Mouse (Mus musculus) neutrophil, adult 5-6 weeks (primary cell): ENCODE data around the gene Daam1. TPM values are rescaled to one million over a fixed set of nuclear protein-coding genes. Genes with fewer than 3 reads are reported as not detected.

Experiments used
- ATAC-seq: fragments of 151-379, 151-347 bp; 2 replicates; pipeline ENCODE4 v1.8.0; 2017; ENCODE audit warnings: mild to moderate bottlenecking, moderate TSS enrichment; ENCODE audit not compliant: insufficient number of reproducible peaks, poor library complexity, low FRiP score, severe bottlenecking; ENCODE audit errors: extremely low read depth
- total RNA-seq: library from RNA; stranded (forward); fragments of 200-1000 nt; gene quantifications from 2 replicates; pipeline ENCODE4 v1.2.3, GENCODE M21; 2017

The Daam1 gene
- total RNA-seq, 1 experiment from 2014 or later, result 5.8 TPM

DNA sequence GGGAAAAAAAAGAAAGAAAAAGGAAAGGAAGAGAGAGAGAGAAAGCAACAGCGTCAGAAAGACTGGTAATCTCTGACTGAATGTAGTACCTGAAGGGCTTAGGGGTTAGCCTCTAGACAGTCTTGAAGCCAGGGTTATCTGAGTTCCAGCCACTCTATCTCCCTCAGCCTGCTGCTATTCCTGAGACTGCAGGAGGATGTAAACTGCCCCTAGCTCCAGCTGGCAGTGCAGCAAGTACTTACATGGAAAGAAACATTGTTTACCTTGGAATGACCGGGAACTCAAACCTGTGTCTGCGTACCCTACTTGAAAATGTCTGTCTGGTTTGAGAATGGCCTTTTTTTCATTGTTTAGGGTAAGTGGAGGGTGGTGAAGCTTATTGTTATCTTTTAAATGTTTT is 22.8 kb downstream of the Daam1 start:
- ATAC-seq, result no peak

- no peak for ATAC-seq
Observed at GRCm38 (mm10) chr12:71854191-71854590, 23.3 kb downstream of the Daam1 start.

- no peak for ATAC-seq
Observed at GRCm38 (mm10) chr12:71855730-71856479, 25.0 kb downstream of the Daam1 start.

GRCm38 (mm10) chr12:71856480-71856754 is 25.5 kb downstream of the Daam1 start:
- no peak for ATAC-seq

DNA sequence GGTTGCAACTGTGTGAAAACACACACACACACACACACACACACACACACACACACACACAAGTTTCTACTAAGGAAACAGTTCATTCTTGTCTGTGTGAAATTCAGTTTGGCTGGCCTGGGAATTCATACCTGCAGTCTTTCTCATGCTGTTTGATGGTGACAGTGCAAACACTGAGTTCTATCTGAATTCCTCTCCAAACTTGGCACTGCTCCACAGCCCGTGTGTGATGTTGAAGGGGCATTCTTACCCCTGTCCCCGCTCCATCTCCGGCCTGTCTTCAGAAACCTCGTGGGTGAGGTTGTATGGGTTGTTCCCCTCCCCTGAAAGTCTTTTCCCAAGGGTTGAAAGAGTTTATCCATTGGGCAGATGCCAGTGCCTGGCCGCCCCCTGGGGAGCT is 28.2 kb downstream of the Daam1 start:
- ATAC-seq, result no peak

GRCm38 (mm10) chr12:71863846-71864543 is 33.1 kb downstream of the Daam1 start:
- ATAC-seq, result no peak

DNA sequence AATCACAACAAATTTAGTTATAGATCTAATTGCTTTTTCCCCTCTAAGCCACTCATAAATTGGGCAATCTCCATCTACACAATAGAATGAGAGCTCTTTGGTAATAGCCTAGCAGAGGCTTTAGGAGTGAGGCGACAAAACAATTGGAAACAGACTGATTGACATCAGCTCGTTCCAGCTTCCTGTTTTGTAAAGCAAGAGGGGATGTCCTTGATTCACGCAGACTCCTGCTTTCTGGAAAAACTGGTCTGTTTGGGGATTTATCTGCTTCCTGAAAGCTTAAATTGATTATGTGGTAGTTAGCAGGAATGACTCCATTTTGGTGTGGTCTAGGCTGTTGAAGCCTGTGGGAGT is 33.6 kb downstream of the Daam1 start:
- no peak for ATAC-seq

GRCm38 (mm10) chr12:71865937-71866336 is 35.1 kb downstream of the Daam1 start:
- no peak for ATAC-seq

GRCm38 (mm10) chr12:71867345-71868240 is 36.7 kb downstream of the Daam1 start:
- ATAC-seq, result no peak

DNA sequence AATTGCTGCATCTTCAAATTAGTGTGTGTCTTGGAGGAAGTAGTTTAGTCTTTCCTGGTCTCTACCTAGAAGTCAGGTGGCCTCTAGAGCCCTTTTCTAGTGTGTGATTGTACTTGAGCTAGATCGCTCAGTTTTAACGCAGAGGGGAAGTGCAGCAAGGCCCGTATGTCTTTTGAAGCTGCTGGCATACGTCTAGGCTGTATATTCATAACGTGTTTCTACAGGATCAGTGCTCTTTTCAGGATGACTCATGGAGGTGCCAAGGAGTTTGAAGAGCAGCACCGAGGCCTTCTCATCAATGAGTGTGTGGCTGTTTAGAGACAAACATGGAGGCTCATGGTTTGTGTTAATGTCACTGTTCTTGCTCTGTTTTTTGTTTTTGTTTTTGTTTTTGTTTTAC is 39.8 kb downstream of the Daam1 start:
- no peak for ATAC-seq

DNA sequence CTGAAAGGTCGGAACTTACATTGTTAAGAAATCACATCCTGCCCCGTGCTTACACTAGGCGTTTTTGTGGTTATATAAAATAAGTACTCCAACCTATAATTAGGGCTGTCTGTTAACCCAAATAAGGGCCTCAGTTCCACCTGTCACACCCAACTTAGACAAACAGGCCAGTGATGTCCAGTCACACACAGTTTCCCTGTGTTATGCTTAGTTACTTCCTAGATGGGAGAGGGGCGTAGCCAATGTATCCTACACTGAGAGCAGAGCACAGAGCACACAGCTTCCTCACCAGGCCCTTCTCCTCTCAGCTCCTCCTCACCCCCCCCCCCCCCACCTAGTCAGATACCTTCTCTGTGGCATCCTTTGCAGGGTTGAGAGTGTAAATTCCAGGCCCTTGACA is 41.5 kb downstream of the Daam1 start:
- ATAC-seq, result no peak

DNA sequence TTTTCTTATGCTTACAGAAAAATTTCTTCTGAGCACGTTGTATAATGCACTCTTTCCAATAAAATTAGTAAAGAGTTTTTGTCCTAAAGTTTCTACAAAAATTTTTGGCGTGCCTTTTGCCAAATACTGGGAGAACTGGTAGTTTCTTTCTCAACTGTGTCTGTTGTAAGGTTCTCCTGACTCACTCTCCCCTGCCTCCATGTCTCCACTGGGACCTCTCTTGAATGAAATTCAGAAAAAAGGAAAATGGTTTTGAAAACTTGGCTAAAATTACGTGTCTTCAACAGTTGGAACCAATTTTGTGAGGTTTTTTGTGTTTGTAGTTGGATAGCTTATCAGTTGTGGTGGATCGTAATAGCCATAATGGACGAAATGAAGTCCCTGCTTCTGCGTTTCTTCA is 43.7 kb downstream of the Daam1 start:
- ATAC-seq, result no peak

DNA sequence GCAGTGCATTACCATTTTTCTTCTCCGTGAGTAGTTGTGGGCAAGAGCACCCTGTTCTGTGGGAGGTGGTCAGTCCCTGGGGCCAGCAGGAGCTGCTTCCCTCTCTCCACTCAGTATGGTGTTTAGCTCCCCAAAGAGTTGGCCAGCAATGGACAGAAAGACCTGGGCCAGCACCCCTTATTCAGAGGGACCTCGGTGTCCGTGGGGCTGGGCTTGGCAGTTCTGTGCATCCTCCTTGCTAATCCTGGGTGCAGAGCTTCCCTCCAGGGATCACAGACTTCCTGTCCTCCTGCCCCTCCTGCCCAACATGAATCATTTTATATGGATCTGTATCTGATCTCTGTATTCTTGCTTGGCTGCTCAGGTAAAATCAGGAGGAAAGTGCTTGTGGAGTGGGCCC is 44.1 kb downstream of the Daam1 start:
- ATAC-seq, result no peak

- no peak for ATAC-seq
Observed at GRCm38 (mm10) chr12:71875761-71876489, 45.0 kb downstream of the Daam1 start.

- no peak for ATAC-seq
Observed at GRCm38 (mm10) chr12:71880987-71881386, 50.1 kb downstream of the Daam1 start.

- ATAC-seq, result no peak
Observed at GRCm38 (mm10) chr12:71881477-71881876, 50.6 kb downstream of the Daam1 start.

DNA sequence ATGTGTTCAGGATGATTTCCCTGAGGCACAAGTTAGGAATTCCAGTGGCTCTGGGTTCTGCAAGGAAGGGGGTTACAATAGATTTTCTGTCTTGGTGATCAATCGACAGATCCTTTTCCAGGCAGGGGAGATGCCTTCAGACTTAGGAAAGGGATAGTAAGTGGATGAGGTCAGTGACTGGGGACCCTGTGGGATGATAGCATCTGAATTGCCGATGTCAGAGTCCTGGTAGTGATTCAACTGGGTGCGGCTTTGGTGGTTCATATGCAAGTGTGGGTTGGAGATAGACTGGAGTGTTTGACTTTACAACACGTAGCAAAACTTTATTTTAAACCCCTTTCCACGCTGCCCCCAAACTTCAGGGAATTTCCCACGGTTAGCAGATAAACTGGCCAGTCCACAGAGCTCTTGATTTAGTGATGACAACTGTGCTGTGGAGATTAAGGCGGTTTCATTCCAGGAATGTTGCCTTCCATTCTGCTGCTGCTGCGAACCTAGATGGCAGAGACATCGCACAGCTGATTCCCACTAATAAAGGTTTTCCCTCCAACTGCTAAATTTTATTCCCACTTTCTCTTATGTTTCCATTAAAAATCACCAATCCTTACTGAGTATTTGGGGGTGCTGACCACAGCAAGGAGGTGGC is 52.3 kb downstream of the Daam1 start:
- ATAC-seq, result no peak

DNA sequence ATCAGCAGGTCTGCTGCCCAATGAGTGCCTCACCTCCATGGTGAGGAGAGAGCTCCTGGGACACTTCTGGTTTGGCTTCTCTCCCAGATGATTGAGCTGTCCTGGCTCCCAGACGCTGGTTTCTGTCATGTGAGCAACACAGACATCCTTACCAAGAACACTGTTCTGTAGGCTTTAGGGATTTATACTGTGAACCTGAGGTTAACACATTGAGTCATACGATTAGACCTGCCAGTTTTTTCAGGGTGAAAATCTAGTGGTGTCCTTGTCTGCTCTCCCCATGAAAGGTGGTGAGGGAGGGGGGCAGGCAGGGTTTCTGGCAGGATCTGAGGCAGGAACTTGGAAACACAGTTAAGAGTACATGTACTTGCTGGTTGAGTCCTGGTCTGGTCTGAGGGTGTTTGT is 54.3 kb downstream of the Daam1 start:
- ATAC-seq, result no peak

DNA sequence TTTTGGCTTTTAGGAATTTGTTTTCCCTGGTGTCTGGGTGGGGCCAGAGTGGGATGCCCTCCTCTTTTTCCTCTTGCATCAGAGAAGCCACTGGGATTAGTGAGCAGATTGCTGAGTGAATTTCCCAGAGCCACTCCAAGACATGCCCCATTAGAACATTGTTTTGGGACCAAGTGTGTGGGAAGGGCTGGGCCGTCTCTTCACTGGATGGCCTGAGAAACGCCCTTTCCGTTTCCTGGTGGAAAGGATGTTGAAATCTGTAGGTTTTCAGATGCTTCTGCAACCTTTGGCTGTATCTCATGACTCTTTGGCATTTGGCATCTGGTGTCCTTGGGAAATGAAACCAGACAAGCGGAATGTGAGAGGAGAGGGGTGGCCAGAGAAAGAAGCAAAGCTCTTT is 54.8 kb downstream of the Daam1 start:
- no peak for ATAC-seq
